Mouse (Mus musculus) cerebellum, adult 2 months (tissue): ENCODE measurements around the gene Popdc2.

Source experiments
- CTCF ChIP-seq: fragments of 200-500 bp; IDR thresholded peaks from 2 replicates; pipeline ENCODE4 v1.5.1; 2011; ENCODE audit warnings: low read depth, mild to moderate bottlenecking, control low read depth, low read length, moderate library complexity, borderline replicate concordance; ENCODE audit not compliant: insufficient read depth
- POLR2A ChIP-seq: fragments of 200-500 bp; IDR thresholded peaks from 2 replicates; pipeline ENCODE4 v1.6.1; 2011; ENCODE audit warnings: low read length, control low read depth, borderline replicate concordance; ENCODE audit not compliant: insufficient read depth

DNA sequence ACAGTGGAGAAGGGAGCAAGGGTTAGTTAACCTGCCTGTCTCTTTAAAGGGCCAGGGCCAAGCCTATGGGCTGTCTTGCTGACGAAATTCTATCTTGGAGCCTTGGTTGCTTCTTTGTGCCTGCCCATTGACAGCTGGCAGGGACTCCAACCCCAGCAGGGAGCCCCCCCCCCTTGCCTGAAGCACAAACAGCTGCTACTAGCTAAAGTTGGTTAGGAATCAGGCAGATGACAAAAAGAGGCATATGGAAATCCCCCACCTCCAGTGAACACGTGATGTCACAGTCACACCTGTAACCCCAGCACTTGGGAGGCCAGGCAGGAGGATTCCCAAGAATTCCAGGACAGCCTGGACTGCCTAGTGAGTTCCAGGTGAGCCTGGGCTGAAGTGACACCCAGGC, 1.7 kb upstream of the Popdc2 start:
- TF ChIP-seq POLR2A, result no peak
- no peak for TF ChIP-seq CTCF
